Mouse (Mus musculus) bone marrow, adult 2 months (tissue): ENCODE results near the gene Furin.

ENCODE experiments used
- CTCF ChIP-seq: fragments of 200-500 bp; IDR thresholded peaks from 2 replicates; pipeline ENCODE4 v1.5.1; 2011; ENCODE audit warnings: low read length, control low read depth; ENCODE audit not compliant: control insufficient read depth, insufficient read depth
- POLR2A ChIP-seq: fragments of 200-500 bp; IDR thresholded peaks from 2 replicates; pipeline ENCODE4 v1.6.1; 2011; ENCODE audit warnings: low read depth, mild to moderate bottlenecking, control low read depth, low read length, borderline replicate concordance; ENCODE audit not compliant: control insufficient read depth

DNA sequence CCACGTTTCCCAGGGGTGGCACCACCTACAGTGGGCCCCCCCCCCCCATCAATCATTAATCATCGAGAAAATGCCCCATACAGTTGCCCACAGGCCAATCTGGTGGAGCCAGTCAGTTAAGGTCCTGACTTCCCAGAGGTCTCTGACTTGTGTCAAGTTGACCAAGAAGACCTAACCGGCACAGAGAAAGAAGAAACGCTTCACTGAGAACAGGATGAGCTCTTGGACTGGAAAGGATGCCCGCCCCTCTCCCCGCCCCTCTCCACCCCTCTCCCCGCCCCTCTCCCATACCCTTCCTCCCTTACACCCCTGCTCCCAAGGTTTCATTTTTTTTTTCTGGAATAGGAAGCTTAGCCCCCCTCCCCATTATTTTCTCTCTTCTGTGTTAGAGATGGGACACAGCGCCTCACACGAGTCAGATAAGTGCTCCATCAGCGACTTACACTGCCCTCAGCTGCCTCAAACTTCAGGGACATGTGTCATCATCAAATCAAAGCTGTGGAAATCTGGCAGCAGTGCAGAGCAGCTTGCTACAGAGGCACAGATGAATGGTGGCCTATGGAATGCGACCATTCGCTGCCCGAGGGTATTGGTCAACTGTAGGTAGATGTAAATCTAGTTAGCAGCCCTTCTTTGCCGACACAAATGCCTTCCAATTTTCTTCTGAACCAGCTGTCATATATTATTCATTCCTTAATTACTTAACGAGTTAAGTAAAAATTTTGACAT is 34.0 kb upstream of the Furin start:
- TF ChIP-seq CTCF (no peak), POLR2A (no peak)
